Mouse (Mus musculus) pancreas, adult 10 weeks (tissue): ENCODE data around the gene Mamld1. TPM values are rescaled to one million over a fixed set of nuclear protein-coding genes. Genes with fewer than 3 reads are reported as not detected.

ENCODE experiments used
- polyA plus RNA-seq: library from polyadenylated mRNA; stranded (reverse); fragments of 350-450 nt; fragmentation: Illumina TruSeq; extraction: RNeasy Lipid Tissue Mini Kit (QIAGEN cat#74804); gene quantifications from one replicate; pipeline ENCODE4 v1.2.3, GENCODE M21; 2015; ENCODE audit warnings: low read depth, low replicate concordance; ENCODE audit not compliant: insufficient read depth

Gene Mamld1
- 1.2 TPM for polyA plus RNA-seq

GRCm38 (mm10) chrX:71049864-71050576 lies at the start of gene Mamld1:
Gene Mamld1, plus strand, starts transcription at chrX:71050256.

Other genes with a start within 250 kb of the Mamld1 start
- 2.0 TPM for gene Mtm1, start 160.5 kb downstream of the Mamld1 start, polyA plus RNA-seq